Mouse (Mus musculus) kidney, adult 2 months (tissue): Measurements from ENCODE around the gene Adgre5.

Source experiments
- CTCF ChIP-seq: fragments of 200-500 bp; conservative IDR thresholded peaks from 2 replicates; pipeline ENCODE4 v1.5.1; 2011; ENCODE audit warnings: low read depth, mild to moderate bottlenecking, control low read depth, low read length, moderate library complexity, mixed read lengths; ENCODE audit not compliant: insufficient read depth, insufficient read length
- POLR2A ChIP-seq: fragments of 200-500 bp; IDR thresholded peaks from one replicate; pipeline ENCODE4 v1.6.1; 2011; ENCODE audit warnings: low read depth, low read length, control low read depth

DNA sequence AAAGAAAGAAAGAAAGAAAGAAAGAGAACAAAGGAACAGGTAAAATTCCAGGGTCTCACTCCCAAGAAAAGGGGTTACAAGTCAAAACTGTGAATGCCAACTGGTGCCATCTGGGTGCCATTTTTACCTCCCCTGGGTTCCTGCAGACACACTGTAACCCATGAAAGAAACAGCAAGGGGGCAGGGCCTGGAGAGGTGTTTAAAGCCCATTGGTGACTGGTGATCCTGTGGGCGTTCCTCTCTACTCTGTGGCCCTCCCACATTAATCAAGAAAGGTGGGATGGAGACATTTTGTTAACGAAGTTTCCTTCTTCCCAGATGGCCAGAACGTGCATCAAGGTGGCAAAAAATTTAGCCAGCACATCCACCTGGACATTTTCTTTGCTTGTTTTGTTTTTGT lies 36.9 kb upstream of the Adgre5 start:
- TF ChIP-seq POLR2A (no peak), CTCF (no peak)
